Mouse (Mus musculus): Measurements from ENCODE around the gene Gm6993.

Gene Gm6993

DNA sequence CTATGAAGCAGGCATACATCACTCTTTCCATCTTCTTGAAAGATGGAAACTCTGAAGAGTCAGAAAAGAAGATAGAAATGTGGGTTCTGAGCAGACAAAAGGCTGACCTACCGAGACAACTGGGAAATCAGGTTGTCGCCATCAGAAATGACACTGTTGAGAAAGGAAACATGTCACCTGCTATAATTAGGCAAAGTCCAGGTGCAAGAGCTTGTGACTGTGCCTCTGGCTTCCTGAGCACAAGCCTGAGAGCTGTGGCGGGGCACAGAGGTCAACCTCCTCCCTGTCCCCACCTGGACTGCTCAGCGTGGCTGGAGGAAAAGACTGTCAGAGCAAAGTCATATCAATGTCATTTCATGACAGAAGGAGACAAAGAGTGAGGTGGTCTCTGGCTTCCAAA lies 772 bp upstream of the Gm6993 start:
- DNase-seq (ENCODE audit: extremely low spot score, low spot score), result no peak

GRCm38 (mm10) chr12:31241595-31242342 lies 1.2 kb downstream of the Gm6993 start:
- DNase-seq (ENCODE audit: extremely low spot score, low spot score), result no peak

DNA sequence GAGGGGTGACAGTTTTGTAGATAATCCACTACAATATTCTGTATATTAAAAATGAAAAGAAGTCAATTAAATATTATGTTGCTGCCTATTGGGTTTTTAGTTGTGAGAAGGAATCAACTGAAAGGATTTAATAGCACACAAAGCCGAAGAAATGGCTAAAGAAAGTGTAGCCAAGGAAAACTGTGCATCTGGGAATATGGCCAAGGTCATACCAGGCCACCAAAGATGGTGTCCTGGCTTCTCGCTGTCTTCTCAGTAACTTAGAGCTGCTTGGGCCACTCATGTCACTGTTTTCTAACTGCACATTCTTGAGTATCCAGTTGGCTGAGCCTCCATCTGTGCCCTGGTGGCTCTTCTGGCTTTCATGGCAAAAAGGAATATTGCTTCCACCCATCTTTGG lies 3.4 kb downstream of the Gm6993 start:
- no peak for DNase-seq (ENCODE audit: extremely low spot score, low spot score)

DNA sequence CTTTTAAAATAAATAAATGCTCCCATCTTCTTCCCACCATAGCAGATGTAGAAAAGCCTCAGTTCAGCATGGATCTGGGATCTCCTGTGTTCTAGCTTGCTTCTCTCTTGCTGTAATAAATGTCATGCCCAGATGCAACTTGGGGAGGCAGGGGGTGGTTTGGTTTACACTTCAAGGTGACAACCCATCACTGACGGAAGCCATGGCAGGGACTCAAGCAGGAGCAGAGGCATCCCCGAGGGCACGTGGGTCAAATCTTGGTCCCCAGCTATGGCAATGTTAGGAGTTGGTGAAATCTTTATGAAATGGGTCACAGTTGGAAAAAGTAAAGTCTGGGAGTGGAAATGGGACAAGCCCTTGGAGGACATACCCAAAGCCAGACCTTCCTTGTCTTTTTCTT lies 4.1 kb downstream of the Gm6993 start:
- DNase-seq (ENCODE audit: extremely low spot score, low spot score), result no peak

DNA sequence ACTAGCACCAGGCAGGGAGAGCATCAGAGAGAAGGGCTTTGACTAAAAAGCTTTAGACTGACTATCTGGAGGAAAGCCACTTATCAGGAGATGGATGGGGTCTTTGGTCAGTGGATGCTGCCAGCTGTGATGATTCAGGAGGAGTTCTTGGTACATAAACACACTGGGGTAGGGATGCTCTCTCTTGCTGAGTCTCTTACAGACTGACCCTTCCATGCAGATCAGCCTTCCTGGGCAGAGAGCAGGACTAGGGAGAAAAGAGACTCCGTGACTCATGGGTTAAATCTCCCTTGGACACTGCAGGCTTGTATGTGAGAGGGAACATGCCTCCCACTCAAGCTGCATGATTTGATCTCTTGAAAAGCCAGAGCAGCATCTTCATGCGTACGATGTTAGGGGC lies 5.6 kb downstream of the Gm6993 start:
- no peak for DNase-seq (ENCODE audit: extremely low spot score, low spot score)

DNA sequence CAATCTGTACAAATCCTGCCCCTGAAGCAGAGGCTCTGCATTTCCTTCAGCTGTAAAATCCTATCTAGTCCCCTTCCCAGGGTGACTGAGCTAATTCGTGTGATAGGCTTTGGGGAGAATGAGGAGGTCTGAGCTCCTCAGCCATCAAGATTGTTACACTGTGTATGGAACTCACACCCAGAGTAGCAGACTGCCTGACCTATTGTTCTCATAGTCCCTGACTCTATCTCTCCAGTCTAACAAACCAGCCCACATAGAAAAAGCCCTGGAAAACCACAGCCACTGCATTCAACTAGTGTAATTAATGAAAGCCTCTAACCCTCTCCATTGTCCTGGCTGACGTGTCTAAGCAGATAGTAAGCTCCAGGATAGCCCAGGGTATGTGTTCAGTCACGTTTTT lies 6.0 kb downstream of the Gm6993 start:
- DNase-seq (ENCODE audit: extremely low spot score, low spot score), result no peak

GRCm38 (mm10) chr12:31248165-31248564 lies 7.6 kb downstream of the Gm6993 start:
- no peak for DNase-seq (ENCODE audit: extremely low spot score, low spot score)

GRCm38 (mm10) chr12:31248681-31249080 lies 8.1 kb downstream of the Gm6993 start:
- no peak for DNase-seq (ENCODE audit: extremely low spot score, low spot score)

DNA sequence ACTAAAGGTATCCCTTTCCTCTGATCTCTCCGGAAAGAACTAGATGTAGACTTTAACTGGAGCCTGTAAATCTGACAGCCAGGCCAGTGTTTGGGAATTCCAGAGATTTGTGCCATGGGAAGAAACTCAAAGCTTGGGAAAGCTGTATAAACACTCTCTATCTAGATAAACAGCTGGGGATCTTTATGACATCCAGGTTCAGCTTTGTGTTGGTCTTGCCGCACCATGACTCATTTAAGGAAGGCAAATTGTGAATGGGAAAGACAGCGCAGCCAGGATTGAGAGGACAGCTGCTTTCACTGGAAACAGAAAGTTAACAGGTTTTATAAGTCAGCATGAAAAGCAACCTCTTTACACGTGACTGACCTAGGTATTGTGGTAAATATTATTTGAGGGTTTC lies 11.7 kb downstream of the Gm6993 start:
- no peak for DNase-seq (ENCODE audit: extremely low spot score, low spot score)

DNA sequence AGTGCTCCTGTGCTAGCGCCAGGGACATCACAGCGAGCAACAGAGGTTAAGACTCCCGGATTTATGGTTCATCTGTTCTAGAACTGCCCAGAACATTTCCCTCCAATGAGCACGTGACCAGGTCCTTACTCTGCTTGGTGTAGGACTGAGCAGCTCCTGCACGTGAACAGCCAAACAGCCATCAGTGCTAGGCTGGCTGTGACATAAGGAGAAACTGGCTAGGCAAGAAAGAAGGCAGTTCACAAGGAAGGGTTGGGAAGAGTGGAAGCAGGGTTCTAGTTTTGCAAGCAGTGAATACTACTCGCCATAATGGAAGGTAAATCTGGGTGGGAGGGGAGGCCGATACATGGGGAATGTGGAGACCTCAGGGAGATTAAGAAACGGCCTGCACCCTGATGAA lies 14.4 kb downstream of the Gm6993 start:
- no peak for DNase-seq (ENCODE audit: extremely low spot score, low spot score)

DNA sequence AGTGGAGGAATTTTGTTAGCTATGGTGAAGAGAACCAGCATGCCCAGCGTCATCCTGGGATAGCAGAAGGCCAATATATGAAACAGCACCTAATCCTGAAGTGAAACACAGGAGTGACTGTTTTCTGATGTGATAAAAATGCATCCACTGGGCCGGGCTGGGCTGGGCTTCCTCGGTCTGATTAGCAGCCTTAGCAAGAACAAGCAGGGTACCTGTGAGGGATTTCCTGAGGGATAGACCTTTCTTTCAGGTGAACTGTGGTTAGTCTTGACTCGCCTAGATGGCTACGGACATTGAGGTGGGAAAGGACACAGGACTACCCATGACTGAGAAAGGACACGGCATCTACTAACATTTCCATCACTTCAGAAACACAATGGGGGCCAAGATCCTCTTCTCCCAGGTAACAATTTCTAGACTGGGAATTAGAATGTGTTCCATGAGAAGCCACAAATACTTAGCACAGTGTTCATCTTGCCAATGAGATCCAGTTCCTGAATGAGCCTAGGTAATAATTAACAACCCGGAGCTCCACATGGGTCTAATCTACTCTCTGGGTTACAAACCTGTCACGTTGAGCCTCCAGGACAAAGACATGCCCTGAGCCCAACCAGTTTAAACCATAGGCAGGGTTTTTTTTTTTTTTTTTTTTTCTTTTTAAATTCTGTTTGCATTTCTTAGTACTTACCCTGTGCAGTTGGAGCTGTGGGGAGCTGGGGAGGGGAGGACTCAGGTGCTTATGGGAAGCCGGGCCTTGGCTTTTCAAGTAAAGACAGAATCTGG lies 15.7 kb downstream of the Gm6993 start:
- no peak for DNase-seq (ENCODE audit: extremely low spot score, low spot score)

GRCm38 (mm10) chr12:31261882-31262281 lies 21.3 kb downstream of the Gm6993 start:
- DNase-seq (ENCODE audit: extremely low spot score, low spot score), result no peak

DNA sequence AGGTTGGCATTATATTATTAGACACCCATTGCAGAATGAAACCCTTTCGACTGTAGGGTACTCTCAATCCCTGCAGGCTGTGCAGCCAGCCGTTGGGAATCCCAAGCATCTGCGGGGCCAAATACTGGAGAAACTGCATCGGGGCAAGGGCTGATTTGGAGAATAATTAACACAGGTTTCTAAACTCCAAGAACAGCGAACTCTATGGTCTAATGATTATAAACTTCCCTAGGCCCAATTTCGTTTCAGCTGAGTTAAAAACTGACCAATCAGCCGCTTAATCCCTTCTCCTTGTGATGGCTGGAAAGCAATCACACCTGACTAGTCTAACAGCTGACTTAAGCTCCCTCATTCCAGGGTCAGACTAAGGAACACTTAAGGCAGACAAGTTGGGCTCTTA lies 23.4 kb downstream of the Gm6993 start:
- no peak for DNase-seq (ENCODE audit: extremely low spot score, low spot score)

GRCm38 (mm10) chr12:31265005-31265721 lies 24.6 kb downstream of the Gm6993 start, which contains the start of gene Lamb1:
Lamb1 (plus strand) TSS chr12:31265234.
- DNase-seq (ENCODE audit: extremely low spot score, low spot score), result peak; percentile 77

GRCm38 (mm10) chr12:31265722-31266431 lies 25.3 kb downstream of the Gm6993 start:
- DNase-seq (ENCODE audit: extremely low spot score, low spot score), result peak; percentile 61

DNA sequence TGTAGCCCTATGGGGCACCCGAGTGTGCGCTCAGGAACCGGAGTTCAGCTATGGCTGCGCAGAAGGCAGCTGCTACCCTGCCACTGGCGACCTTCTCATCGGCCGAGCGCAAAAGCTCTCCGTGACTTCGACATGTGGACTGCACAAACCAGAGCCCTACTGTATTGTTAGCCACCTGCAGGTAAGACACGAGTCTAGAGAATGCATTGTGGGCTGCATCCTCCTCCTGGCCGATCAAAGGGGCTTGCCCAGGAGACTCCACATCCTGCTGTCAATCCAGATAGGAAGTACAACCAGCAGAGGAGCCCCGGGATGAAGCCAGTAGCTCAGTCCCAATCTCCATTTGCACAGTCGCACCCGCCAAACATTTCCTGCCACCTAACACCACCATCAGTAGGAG lies 26.1 kb downstream of the Gm6993 start:
- DNase-seq (ENCODE audit: extremely low spot score, low spot score), result peak; percentile 51

GRCm38 (mm10) chr12:31267363-31267762 lies 26.8 kb downstream of the Gm6993 start:
- no peak for DNase-seq (ENCODE audit: extremely low spot score, low spot score)

DNA sequence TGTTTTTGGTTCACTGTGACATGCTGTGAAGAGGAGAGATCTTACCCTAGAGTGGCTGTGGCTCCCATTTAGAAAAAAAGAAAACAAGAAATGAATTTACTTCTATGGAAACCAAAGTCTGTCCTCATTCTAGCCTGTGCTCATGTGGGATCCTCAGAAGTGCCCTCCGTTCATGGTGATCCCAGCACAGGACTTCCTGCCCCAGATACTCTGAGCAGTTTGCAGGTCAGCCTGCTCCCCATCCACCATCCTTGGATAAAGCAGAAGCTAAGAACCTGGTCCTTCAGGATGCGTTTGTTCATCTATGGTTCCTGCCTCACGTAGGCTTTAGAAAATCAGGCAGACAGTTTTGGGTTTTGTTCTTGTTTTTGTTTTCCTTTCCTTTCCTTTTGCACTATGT lies 27.7 kb downstream of the Gm6993 start:
- DNase-seq (ENCODE audit: extremely low spot score, low spot score), result no peak

- DNase-seq (ENCODE audit: extremely low spot score, low spot score), result no peak
Observed at GRCm38 (mm10) chr12:31269020-31269597, 28.5 kb downstream of the Gm6993 start.

DNA sequence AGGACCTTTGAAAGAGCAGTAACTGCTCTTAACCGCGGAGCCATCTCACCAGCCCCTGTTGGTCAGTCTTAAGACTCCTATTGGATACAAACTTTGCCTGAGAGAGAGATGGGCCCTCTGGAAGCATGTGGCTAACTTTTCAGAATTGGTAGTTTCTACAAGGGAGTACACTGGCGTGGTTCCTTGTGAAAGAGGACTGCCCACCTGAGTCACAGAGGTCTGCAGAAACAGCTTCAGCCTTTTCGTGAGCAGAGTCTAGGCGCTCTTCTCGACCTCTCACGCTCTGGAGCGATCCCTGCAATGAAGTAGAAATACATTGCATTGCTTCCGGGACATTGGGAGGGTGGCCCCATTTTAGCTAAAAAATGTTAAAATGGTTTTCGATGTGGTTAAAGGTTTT lies 29.8 kb downstream of the Gm6993 start:
- no peak for DNase-seq (ENCODE audit: extremely low spot score, low spot score)

- DNase-seq (ENCODE audit: extremely low spot score, low spot score), result no peak
Observed at GRCm38 (mm10) chr12:31270776-31271175, 30.2 kb downstream of the Gm6993 start.
